Mouse (Mus musculus) hindbrain, embryonic 13.5 days (tissue): ENCODE data around the gene Zfp992. TPM values are rescaled to one million over a fixed set of nuclear protein-coding genes. Genes with fewer than 3 reads are reported as not detected.
A peak's percentile ranks its signal among the peaks of the same experiment; 100 is the strongest.
"Not testable (repeated sequence)": the region's sequence is repeated elsewhere in the genome, so short reads cannot be mapped to it uniquely, and the experiment has no call there.

ENCODE experiments used
- ATAC-seq: fragments of 200-750 bp; cut with Nextera tagmentation; 2 replicates; pipeline ENCODE4 v1.8.0; 2017; ENCODE audit warnings: moderate TSS enrichment; ENCODE audit not compliant: low FRiP score
- H3K27ac ChIP-seq: fragments of 300-500 bp; sonication (generic); 2 replicates; pipeline ENCODE4 v1.5.1; 2015; ENCODE audit warnings: inconsistent platforms, mild to moderate bottlenecking, moderate library complexity
- H3K27me3 ChIP-seq: fragments of 300-500 bp; sonication (generic); 2 replicates; pipeline ENCODE4 v1.6.1; 2015; ENCODE audit warnings: mild to moderate bottlenecking, inconsistent platforms
- H3K36me3 ChIP-seq: fragments of 300-500 bp; sonication (generic); 2 replicates; pipeline ENCODE4 v1.6.1; 2015; ENCODE audit warnings: mild to moderate bottlenecking, inconsistent platforms
- H3K4me1 ChIP-seq: fragments of 300-500 bp; sonication (generic); replicated peaks from 2 replicates; pipeline ENCODE4 v1.6.1; 2015; ENCODE audit warnings: inconsistent platforms
- H3K4me2 ChIP-seq: fragments of 300-500 bp; sonication (generic); 2 replicates; pipeline ENCODE4 v1.6.1; 2015; ENCODE audit warnings: inconsistent platforms, mild to moderate bottlenecking, moderate library complexity
- H3K4me3 ChIP-seq: fragments of 300-500 bp; sonication (generic); 2 replicates; pipeline ENCODE4 v1.5.1; 2015; ENCODE audit warnings: mild to moderate bottlenecking, inconsistent platforms
- H3K9ac ChIP-seq: fragments of 300-500 bp; sonication (generic); 2 replicates; pipeline ENCODE4 v1.6.1; 2015; ENCODE audit warnings: mild to moderate bottlenecking, inconsistent platforms
- H3K9me3 ChIP-seq: fragments of 300-500 bp; sonication (generic); 2 replicates; pipeline ENCODE4 v1.6.1; 2016; ENCODE audit warnings: inconsistent platforms
- WGBS: fragments of 180-500 bp; shearing (Covaris S2); methylation state at CpG from one replicate; pipeline ENCODE4 v1.1.7; 2015; 5-methylcytosine and 5-hydroxymethylcytosine counted together
- polyA plus RNA-seq: library from polyadenylated mRNA; unstranded; fragments of >200 nt; fragmentation: Nextera tagmentation; extraction: Ambion mirVana; gene quantifications from 2 replicates; pipeline ENCODE4 v1.2.1, GENCODE M21; 2015

Gene Zfp992
- 2.4 and 2.6 TPM in 2 replicates for polyA plus RNA-seq

DNA sequence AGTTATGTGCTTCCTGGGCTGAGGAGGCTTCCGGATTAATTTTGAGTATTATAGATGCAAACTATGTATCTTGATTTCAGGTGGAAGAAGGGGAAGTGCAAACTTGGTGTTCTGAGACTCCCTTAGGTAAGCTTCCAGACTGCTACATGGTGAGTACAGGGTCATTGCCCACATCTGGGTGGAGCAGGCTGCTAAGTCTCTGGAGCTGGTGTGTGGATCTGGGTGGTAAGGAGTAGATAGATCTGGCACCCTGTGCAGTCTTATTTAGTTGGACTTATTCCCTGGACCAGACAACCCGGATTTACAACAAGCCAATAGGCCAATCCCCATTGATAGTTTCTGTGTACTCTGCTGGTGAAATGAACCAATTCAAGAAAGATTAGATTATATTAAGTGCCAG lies at the start of gene Zfp992:
Gene Zfp992 (plus strand): TSS at position 74 of the 400 bp plus-strand sequence.
- 88% methylated on average over 2 of the region's 2 CpGs for WGBS
- not testable (repeated sequence) for H3K4me1 ChIP-seq, H3K36me3 ChIP-seq, H3K9ac ChIP-seq, H3K4me2 ChIP-seq, H3K4me3 ChIP-seq, H3K27ac ChIP-seq, H3K27me3 ChIP-seq, ATAC-seq
- H3K9me3 ChIP-seq, result peaks cover 55% of the 10 kb centered on the region

- H3K27ac ChIP-seq, H3K4me2 ChIP-seq, H3K36me3 ChIP-seq, H3K27me3 ChIP-seq, H3K9ac ChIP-seq, H3K4me3 ChIP-seq, ATAC-seq, H3K4me1 ChIP-seq: not testable (repeated sequence)
- H3K9me3 ChIP-seq, result peaks cover 16% of the 10 kb centered on the region
- WGBS, result 0% methylated on average over 1 of the region's 1 CpGs
These were observed 19.4 kb upstream of the Zfp992 start for GRCm38 (mm10) chr4:146429467-146429866.

DNA sequence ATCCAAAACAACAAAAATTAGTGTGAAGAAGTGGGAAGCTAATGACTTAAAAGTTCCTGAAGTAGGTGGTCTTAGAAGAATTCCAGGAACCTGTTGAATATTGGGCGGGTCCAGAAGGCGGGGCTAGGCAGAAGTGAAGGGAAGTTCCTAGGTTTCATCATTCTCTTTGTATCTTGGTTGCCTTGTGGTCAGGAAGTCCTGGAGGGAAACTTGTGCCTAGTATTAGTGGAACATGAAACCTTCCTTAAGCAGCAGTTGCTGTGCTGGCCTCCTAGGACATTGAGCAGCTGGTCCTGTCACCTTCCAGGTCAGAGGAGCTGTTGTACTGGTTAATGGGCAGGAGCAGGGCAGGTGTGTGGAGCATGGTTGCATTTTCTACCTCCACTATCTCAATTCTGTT lies 17.9 kb upstream of the Zfp992 start:
- H3K27ac ChIP-seq, H3K27me3 ChIP-seq, H3K4me1 ChIP-seq, ATAC-seq, H3K9ac ChIP-seq, H3K4me3 ChIP-seq, H3K4me2 ChIP-seq, H3K36me3 ChIP-seq: not testable (repeated sequence)
- WGBS, result 78% methylated on average over 2 of the region's 2 CpGs
- H3K9me3 ChIP-seq, result peaks cover 19% of the 10 kb centered on the region

DNA sequence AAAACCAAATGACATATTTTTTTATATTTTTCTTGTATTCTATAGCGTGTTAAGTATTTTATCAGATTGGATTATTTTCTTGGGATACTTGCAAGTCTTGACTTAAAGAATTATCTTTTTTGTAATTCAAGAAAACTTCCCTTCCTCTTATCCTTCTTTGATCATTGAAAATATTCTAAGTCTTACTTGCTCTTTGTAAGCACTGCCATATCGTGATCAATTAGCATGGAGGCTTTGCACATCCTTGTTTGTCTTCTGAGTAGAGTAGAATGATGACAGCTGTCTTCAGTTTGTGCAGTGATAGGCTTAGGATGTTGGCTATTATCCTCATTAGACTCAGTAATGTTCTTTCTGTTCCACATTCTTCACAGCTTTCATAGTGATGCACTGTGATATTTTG lies 13.3 kb upstream of the Zfp992 start:
- ATAC-seq, H3K4me2 ChIP-seq, H3K27me3 ChIP-seq, H3K9ac ChIP-seq, H3K4me1 ChIP-seq, H3K27ac ChIP-seq, H3K4me3 ChIP-seq, H3K36me3 ChIP-seq: not testable (repeated sequence)
- 89% methylated on average over 2 of the region's 2 CpGs for WGBS
- peaks cover 12% of the 10 kb centered on the region for H3K9me3 ChIP-seq

DNA sequence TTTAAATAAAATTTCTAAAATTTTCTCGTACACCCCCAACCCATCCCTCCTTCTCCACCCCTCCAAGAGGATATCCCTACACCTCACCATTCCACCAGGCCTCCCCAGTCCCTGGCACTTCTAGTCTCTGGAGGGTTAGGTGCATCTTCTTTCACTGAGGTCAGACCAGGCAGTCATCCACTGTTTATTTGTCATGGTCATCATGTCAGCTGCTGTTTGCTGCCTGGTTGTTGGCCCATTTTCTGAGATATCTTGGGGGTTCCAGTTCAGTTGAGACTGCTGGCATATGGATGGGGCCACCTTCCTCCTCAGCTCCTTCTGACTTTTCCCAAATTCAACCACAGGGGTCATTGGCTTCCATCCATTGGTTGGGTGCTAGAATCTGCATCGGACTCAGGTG lies 11.6 kb upstream of the Zfp992 start:
- not testable (repeated sequence) for H3K9ac ChIP-seq, H3K4me2 ChIP-seq

GRCm38 (mm10) chr4:146444345-146444744 lies 4.5 kb upstream of the Zfp992 start:
- H3K4me2 ChIP-seq, H3K36me3 ChIP-seq, H3K27me3 ChIP-seq, H3K4me1 ChIP-seq, H3K9ac ChIP-seq, H3K27ac ChIP-seq, ATAC-seq, H3K4me3 ChIP-seq: not testable (repeated sequence)
- H3K9me3 ChIP-seq, result peaks cover 48% of the 10 kb centered on the region

More for the DNA sequence above, 11.6 kb upstream of the Zfp992 start:
- not testable (repeated sequence) for H3K27ac ChIP-seq, H3K4me3 ChIP-seq, H3K36me3 ChIP-seq, H3K27me3 ChIP-seq, ATAC-seq, H3K4me1 ChIP-seq
- peaks cover 15% of the 10 kb centered on the region for H3K9me3 ChIP-seq
- 84% methylated on average over 1 of the region's 2 CpGs for WGBS

GRCm38 (mm10) chr4:146445121-146445520 lies 3.7 kb upstream of the Zfp992 start:
- H3K9ac ChIP-seq, H3K27me3 ChIP-seq, H3K4me2 ChIP-seq, ATAC-seq, H3K4me1 ChIP-seq, H3K36me3 ChIP-seq, H3K27ac ChIP-seq, H3K4me3 ChIP-seq: not testable (repeated sequence)
- H3K9me3 ChIP-seq, result peaks cover 51% of the 10 kb centered on the region

GRCm38 (mm10) chr4:146446135-146446534 lies 2.7 kb upstream of the Zfp992 start:
- not testable (repeated sequence) for ATAC-seq, H3K9ac ChIP-seq, H3K36me3 ChIP-seq, H3K27me3 ChIP-seq, H3K4me3 ChIP-seq, H3K4me1 ChIP-seq, H3K4me2 ChIP-seq, H3K27ac ChIP-seq
- 81% methylated on average over 4 of the region's 4 CpGs for WGBS
- peaks cover 51% of the 10 kb centered on the region for H3K9me3 ChIP-seq

DNA sequence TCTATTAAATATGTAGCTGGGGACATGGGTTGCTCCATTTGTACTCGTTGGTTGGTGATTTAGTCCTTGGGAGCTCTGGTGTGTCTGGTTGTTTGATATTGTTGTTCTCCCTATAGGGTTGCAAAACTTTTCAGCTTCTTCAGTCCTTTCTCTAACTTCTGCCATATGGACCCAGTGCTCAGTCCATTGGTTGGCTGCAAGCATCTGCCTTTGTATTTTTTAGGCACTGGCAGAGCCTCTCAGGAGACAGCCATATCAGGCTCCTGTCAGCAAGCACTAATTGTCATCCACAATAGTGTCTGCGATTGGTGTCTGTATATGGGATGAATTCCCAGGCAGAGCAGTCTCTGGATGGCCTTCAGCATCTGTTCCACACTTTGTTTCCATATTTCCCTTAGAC lies 1.8 kb upstream of the Zfp992 start:
- not testable (repeated sequence) for H3K27me3 ChIP-seq, H3K4me3 ChIP-seq, H3K36me3 ChIP-seq, ATAC-seq, H3K27ac ChIP-seq, H3K4me2 ChIP-seq, H3K4me1 ChIP-seq, H3K9ac ChIP-seq
- H3K9me3 ChIP-seq, result peaks cover 49% of the 10 kb centered on the region
- WGBS, result 91% methylated on average over 2 of the region's 2 CpGs

DNA sequence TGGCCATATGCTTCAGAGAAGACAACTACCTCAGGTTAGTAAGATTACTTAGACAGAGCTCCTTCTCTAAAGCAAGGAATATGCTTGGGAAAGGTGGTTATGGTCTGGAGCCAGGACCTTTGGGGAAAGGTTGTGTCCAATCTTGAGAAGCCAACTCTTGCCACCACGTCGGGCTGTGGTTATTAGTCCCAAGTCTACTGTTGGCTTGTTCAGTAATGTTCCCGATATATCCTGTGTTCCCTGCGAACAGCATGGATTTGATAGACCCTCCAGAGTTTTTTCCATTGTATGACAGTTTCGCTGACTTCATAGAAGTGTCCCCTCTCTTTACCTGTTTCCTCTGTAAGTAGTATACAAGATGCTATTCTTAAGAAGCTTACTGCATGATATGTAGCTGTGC lies 888 bp downstream of the Zfp992 start:
- not testable (repeated sequence) for H3K27me3 ChIP-seq, H3K4me1 ChIP-seq, H3K36me3 ChIP-seq, ATAC-seq, H3K4me3 ChIP-seq, H3K9ac ChIP-seq, H3K4me2 ChIP-seq, H3K27ac ChIP-seq
- WGBS, result 88% methylated on average over 5 of the region's 5 CpGs
- H3K9me3 ChIP-seq, result peaks cover 55% of the 10 kb centered on the region

DNA sequence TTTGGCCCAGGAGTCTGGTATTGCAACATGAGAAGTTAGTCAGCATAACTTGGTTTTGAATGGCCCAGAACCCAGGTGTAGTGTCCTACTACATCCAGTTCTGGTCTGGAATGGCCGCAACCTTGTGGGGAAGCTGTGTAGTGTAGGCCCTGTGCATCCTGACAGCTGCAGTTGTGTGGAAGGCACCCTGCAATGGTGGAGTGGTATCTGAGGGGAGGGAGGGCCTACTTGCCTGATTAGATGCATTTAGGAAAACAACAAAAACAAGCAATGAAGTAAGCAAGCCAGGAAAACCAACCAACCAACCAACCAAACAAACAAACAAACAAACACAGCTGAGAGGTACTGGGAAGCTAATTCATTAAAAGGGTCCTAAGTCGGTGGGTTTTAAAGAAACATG lies 3.8 kb downstream of the Zfp992 start:
- not testable (repeated sequence) for H3K9ac ChIP-seq, H3K4me3 ChIP-seq, H3K27me3 ChIP-seq, H3K4me2 ChIP-seq, H3K4me1 ChIP-seq, H3K27ac ChIP-seq, ATAC-seq
- 85% methylated on average over 2 of the region's 2 CpGs for WGBS
- H3K36me3 ChIP-seq, result peaks cover 12% of the 10 kb centered on the region
- peaks cover 65% of the 10 kb centered on the region for H3K9me3 ChIP-seq

DNA sequence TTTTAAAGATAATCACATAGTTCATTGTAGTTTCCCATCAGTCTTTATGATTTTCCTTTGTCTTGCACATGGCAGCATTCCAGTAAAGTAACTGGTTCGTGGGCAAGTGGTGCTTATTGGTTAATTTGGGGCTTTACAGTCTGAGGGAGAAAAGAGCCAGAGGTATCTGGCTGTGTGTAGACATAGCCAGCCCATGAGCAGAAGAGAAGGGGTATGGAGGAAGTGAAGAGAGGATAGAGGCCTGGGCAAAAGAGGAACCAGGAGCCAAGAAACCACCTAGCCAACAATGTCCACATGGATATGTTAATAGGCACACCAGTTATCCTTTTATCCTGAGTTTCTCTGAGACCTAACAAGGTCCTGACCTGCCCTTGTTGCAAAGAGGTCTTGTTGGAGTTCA lies 5.3 kb downstream of the Zfp992 start:
- H3K27ac ChIP-seq, H3K4me2 ChIP-seq, H3K4me3 ChIP-seq, H3K27me3 ChIP-seq, ATAC-seq, H3K4me1 ChIP-seq, H3K9ac ChIP-seq: not testable (repeated sequence)
- H3K36me3 ChIP-seq, result peaks cover 15% of the 10 kb centered on the region
- WGBS, result 63% methylated on average over 1 of the region's 1 CpGs
- peaks cover 65% of the 10 kb centered on the region for H3K9me3 ChIP-seq

DNA sequence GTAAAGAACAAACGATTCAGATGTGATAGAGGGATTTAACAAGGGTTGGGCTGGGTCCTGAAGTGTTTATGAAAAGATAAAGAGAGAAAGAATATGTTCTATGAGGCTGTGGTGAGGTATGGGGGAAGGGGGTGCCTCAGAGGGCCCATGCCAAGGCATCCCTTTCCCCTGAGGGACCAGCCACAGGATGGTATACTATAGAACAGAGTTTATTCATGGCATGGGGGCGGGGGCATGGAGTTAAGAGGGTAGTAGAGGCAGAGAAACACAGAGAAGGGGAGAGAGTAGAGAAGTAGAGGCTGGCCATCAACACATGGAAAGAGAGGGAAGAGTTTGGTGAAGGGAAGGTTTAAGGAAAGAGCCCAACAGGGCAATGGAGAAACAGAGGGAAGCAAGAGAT lies 6.1 kb downstream of the Zfp992 start:
- ATAC-seq, result peak; percentile 12; the same call in 1 of the 2 replicates
- Histone ChIP-seq H3K4me2 (no peak overlapping the region), H3K27me3 (no peaks in the 10 kb centered on the region), H3K9ac (no peak overlapping the region), H3K27ac (no peak overlapping the region), H3K9me3 (peaks cover 68% of the 10 kb centered on the region), H3K4me3 (no peak overlapping the region), H3K36me3 (peaks cover 17% of the 10 kb centered on the region), H3K4me1 (no peaks in the 10 kb centered on the region)
- 54% methylated on average over 2 of the region's 2 CpGs for WGBS

DNA sequence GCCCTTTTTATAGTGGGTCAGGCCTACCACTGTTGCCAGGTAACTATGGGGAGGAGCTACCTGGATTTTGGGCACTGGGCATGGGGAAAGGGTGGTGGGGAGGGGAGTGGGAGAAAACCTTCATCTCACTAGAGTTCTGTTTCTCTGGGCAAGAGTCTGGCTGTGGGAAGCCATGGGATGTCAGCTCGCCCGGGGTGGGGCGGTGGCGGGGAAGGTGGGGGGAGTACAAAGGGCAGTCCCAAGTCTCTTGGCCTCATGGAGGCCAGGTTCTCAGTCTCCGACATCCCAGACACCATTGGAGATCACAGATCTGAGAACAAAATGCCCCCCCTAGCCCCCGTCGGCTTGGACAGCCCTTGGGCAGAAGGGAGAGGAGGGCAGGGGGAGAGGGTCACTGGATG lies 6.5 kb downstream of the Zfp992 start:
- no peak overlapping the region for H3K27ac ChIP-seq
- 95% methylated on average over 7 of the region's 7 CpGs for WGBS
- H3K9me3 ChIP-seq, result peaks cover 69% of the 10 kb centered on the region
- peak; percentile 31 for ATAC-seq
- H3K36me3 ChIP-seq, result peaks cover 18% of the 10 kb centered on the region
- H3K4me3 ChIP-seq, result no peak overlapping the region
- H3K9ac ChIP-seq, result no peak overlapping the region
- no peaks in the 10 kb centered on the region for H3K27me3 ChIP-seq
- H3K4me2 ChIP-seq, result no peak overlapping the region
- no peaks in the 10 kb centered on the region for H3K4me1 ChIP-seq
